Mouse (Mus musculus): ENCODE measurements around the gene Bud31.
"Not testable (repeated sequence)": the region's sequence is repeated elsewhere in the genome, so short reads cannot be mapped to it uniquely, and the experiment has no call there.

Bud31 gene

GRCm38 (mm10) chr5:145129773-145130172 lies 10.4 kb upstream of the Bud31 start:
- not testable (repeated sequence) for DNase-seq

- no peak for DNase-seq
Observed at GRCm38 (mm10) chr5:145130191-145130590, 10.0 kb upstream of the Bud31 start.

GRCm38 (mm10) chr5:145130995-145131394 lies 9.2 kb upstream of the Bud31 start:
- DNase-seq: no peak

- peak in 1 of 2 experiments; percentile 7 for DNase-seq
Observed at GRCm38 (mm10) chr5:145133275-145133674, 6.9 kb upstream of the Bud31 start.

GRCm38 (mm10) chr5:145138836-145139235 lies 1.3 kb upstream of the Bud31 start:
- no peak for DNase-seq

GRCm38 (mm10) chr5:145140611-145141010 lies 449 bp downstream of the Bud31 start:
- DNase-seq: no peak

GRCm38 (mm10) chr5:145147748-145148147 lies 7.6 kb downstream of the Bud31 start:
- peak; percentile 51 to 78 for DNase-seq

- DNase-seq: no peak
Observed at GRCm38 (mm10) chr5:145149294-145149693, 9.1 kb downstream of the Bud31 start.

GRCm38 (mm10) chr5:145152690-145153089 lies 12.5 kb downstream of the Bud31 start:
- no peak for DNase-seq

- DNase-seq: peak in 1 of 2 experiments; percentile 18
Observed at GRCm38 (mm10) chr5:145161361-145161760, 21.2 kb downstream of the Bud31 start.

GRCm38 (mm10) chr5:145164710-145165109 lies 24.5 kb downstream of the Bud31 start:
- DNase-seq: peak in 1 of 2 experiments; percentile 37

GRCm38 (mm10) chr5:145165184-145165583 lies 25.0 kb downstream of the Bud31 start:
- no peak for DNase-seq

- peak; percentile 100 for DNase-seq
Observed at GRCm38 (mm10) chr5:145166536-145167305, 26.6 kb downstream of the Bud31 start, which contains the start of the genes Ptcd1 and Cpsf4. Ptcd1 (minus strand) TSS chr5:145167108. Cpsf4 (plus strand) TSS chr5:145167213.

GRCm38 (mm10) chr5:145167306-145167661 lies 27.1 kb downstream of the Bud31 start:
- no peak for DNase-seq

GRCm38 (mm10) chr5:145178461-145178980 lies 38.4 kb downstream of the Bud31 start:
- DNase-seq: no peak

- DNase-seq: no peak
Observed at GRCm38 (mm10) chr5:145185244-145185643, 45.1 kb downstream of the Bud31 start.

GRCm38 (mm10) chr5:145189416-145189815 lies 49.3 kb downstream of the Bud31 start:
- DNase-seq: no peak

- DNase-seq: no peak
Observed at GRCm38 (mm10) chr5:145190373-145190772, 50.2 kb downstream of the Bud31 start.

GRCm38 (mm10) chr5:145190875-145191798 lies 51.0 kb downstream of the Bud31 start:
- DNase-seq: peak; percentile 94 to 96

- DNase-seq: no peak
Observed at GRCm38 (mm10) chr5:145191962-145192361, 51.8 kb downstream of the Bud31 start, which contains the start of gene Atp5j2. Atp5j2 (minus strand) TSS chr5:145192062.
